Comparison of ENCODE assay signal across 7 mouse cellular contexts in genomic region chr16:33062024-33062681, GRCm38 (mm10). TPM values are rescaled to one million over a fixed set of nuclear protein-coding genes. Genes with fewer than 3 reads are reported as not detected.
DNase-seq lines count a peak whose midpoint lies in the region; ATAC-seq lines count a peak whose summit lies in the region.

Gene Lmln, plus strand, starts transcription at chr16:33062521.

- WGBS in intestine, embryonic 15.5 days: under 1% methylated on average over 59 of the region's 64 CpGs
- under 1% methylated on average over 64 of the region's 64 CpGs for whole genome bisulfite sequencing in midbrain, embryonic 10.5 days

- H3K4me3 ChIP-seq in intestine, embryonic 15.5 days (replicated peaks): peak within 1 kb of the TSS; percentile 79
- peak within 1 kb of the TSS; percentile 83 for H3K4me3 ChIP-seq in midbrain, embryonic 10.5 days

- no peaks in the 10 kb centered on the region for H3K27me3 ChIP-seq in intestine, embryonic 15.5 days (replicated peaks)
- H3K27me3 ChIP-seq in midbrain, embryonic 10.5 days (ENCODE audit: low read depth, poor library complexity, severe bottlenecking): no peaks in the 10 kb centered on the region

- intact Hi-C loops in gastrocnemius, postnatal 36 days (cut with DNase I): no loop called here
- intact Hi-C loops in left cerebral cortex, postnatal 25 days (cut with DNase I): loop anchor here (2.0 to 5.0 kb wide), 2 partner anchors 95 to 117 kb away; no protein-coding TSS in a partner anchor

- H3K9me3 ChIP-seq in intestine, embryonic 15.5 days: no peaks in the 10 kb centered on the region
- H3K9me3 ChIP-seq in midbrain, embryonic 10.5 days (replicated peaks): no peaks in the 10 kb centered on the region

- H3K36me3 ChIP-seq in intestine, embryonic 15.5 days: peaks cover 20% of the 10 kb centered on the region
- H3K36me3 ChIP-seq in midbrain, embryonic 10.5 days: peaks cover 49% of the 10 kb centered on the region

- peak; percentile 98 for ATAC-seq in intestine, embryonic 15.5 days

- peaks cover 25% of the 10 kb centered on the region for H3K4me1 ChIP-seq in intestine, embryonic 15.5 days (replicated peaks)
- peaks cover 43% of the 10 kb centered on the region for H3K4me1 ChIP-seq in midbrain, embryonic 10.5 days

- H3K9ac ChIP-seq in intestine, embryonic 15.5 days: peak within 1 kb of the TSS; percentile 66

- peak; percentile 88 to 90 for DNase-seq in adrenal gland, adult 18-20 months (ENCODE audit: low spot score in 2 of 2)
- DNase-seq in embryo, embryonic 11 days: peak; percentile 97
- peak; percentile 81 to 86 for DNase-seq in gastrocnemius, postnatal 36 days
- peak; percentile 90 to 95 for DNase-seq in left cerebral cortex, postnatal 25 days (ENCODE audit: low spot score in 2 of 2)
- DNase-seq in midbrain, embryonic 10.5 days (ENCODE audit: low spot score): peak; percentile 95
- peak; percentile 81 for DNase-seq in right cerebral cortex, postnatal 4 days

- H3K27ac ChIP-seq in intestine, embryonic 15.5 days: peak within 1 kb of the TSS; percentile 78
- peak within 1 kb of the TSS; percentile 93 for H3K27ac ChIP-seq in midbrain, embryonic 10.5 days (replicated peaks)

- H3K4me2 ChIP-seq in intestine, embryonic 15.5 days (replicated peaks): peak within 1 kb of the TSS; percentile 85

RNA-seq across cellular contexts. Expression of gene Lmln, which starts in this region (rescaled TPM):
- total RNA-seq in adrenal gland, adult 18-20 months (2021): 10 to 100 TPM in 1 of 2 experiments, 1 to 10 TPM in 1; 7.9 to 23.7 TPM
- total RNA-seq in gastrocnemius, postnatal 36 days (2021): 1 to 10 TPM; 1.2 to 1.5 TPM
- 2.0 and 3.4 TPM in 2 replicates for polyA plus RNA-seq in intestine, embryonic 15.5 days (2015; fragmentation: Nextera tagmentation; extraction: Ambion mirVana)
- 10 to 100 TPM; 11.7 to 13.5 TPM for total RNA-seq in left cerebral cortex, postnatal 25 days (2021)
- 3.8 and 3.9 TPM in 2 replicates for polyA plus RNA-seq in midbrain, embryonic 10.5 days (2016; fragmentation: Nextera tagmentation; extraction: Ambion mirVana)

Comparison
In these comparisons a context has a peak if more than half of its experiments do, and no peak if none do; other contexts are left out.
1. Peak in every context shown above with its lines: DNase-seq, ATAC-seq, H3K4me3 ChIP-seq and H3K27ac ChIP-seq.